Mouse (Mus musculus): ENCODE data around the gene Igfbp5. TPM values are rescaled to one million over a fixed set of nuclear protein-coding genes. Genes with fewer than 3 reads are reported as not detected.

Igfbp5 gene
- polyA plus RNA-seq, 1 experiment: 71.4 TPM

DNA sequence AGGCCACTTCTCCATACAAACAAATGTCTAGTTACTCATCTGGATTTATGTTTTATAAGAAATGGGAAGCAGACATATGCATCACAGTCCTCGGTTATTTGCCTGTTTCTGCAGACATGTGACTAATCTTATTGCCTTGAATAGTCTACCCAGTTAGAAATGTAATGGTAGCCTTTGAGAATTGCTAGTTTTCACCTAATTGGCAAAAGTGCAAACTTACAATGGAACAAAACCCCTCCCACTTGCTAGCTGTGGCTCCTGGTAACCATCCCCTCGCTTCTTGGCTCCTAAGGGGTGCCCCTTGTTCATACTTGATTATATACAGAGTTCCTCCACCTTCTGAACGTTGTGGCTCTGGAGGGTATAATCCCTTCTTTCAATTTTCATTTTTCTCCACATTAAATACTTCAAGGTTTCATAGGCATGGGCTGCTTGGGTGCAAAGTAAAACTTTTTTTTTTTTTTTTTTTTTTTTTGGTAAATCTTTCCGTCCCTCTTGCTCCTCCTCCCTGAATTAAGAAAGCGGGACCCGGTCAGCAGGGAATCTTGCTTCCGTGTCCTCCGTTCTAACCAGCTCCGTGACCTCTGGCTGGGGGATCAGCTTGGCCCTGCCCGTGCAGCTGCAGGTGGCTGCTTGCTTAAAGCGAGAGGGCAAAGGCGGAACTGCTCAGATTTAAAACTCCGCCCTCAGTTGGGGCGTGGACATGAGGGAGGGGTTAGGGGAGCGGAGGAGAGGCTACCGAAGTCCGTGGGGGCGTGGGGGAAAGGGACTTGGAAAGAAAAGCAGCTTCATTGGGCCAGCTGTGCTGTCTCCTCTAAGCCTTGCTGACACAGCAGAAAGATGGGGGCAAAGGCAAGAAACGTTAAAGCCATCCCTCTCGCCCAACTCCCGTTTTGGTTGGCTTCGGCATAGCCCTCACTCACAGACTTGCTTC lies 4.7 kb downstream of the Igfbp5 start:
- peak in 1 of 2 experiments; percentile 67 for DNase-seq (ENCODE audit: extremely low spot score in 1 of 2, low spot score in 1 of 2)

DNA sequence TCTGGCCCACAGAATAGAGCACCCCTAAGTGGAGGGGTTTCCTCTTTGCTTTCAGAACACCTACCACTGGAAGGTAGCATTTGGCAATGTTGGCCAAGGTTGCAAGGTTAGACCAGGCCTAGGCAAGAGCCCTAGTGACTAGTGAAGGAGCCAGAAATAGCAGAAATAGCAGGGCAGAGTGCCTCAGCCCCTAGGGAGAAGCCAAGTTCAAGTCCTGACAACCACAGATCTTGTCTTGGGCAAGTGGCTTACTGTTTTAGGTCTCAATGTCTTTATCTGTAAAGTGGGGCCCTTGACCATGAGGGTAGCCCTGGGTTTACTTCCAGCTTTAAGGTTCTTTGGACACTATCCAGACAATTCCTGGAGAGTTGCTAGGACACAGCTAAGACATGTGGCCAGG lies 5.4 kb downstream of the Igfbp5 start:
- DNase-seq (ENCODE audit: extremely low spot score in 1 of 2, low spot score in 1 of 2): no peak

DNA sequence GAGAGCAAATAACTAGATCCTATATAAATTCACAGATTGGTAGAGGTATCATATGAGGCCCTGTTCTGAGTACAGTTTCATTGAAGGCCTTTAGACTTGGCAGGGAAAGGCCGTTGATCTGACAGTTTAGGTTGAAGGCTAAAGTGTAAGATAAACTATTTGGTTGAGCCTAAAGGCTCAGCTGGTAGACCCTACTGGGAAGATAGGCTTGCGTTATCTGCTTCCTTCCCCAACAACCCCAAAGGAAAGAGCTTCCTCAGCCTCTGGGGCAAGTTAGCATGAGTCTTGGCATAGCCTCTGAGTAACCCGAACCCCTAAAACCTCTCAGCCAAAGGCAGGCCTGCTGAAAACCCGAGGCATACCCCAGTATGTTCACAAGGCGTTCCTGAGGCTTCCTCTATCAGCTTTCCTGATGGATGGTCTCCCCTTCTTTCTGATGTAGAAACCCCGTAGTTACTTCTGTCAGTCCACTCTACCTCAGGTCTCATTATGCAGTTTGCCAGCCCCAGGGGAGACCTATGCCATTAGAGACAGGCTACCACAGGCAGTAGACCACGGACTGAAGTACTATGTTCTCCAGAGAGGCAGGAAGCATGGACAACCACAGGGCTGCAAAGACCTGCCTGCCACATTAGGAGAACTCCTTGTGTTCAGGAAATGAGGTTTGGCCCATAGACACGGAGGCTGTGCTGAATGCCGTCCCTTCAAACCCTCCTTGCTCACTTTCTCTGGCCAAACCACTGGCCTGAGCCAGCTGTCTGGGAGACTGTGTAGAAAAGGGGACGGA lies 6.1 kb downstream of the Igfbp5 start:
- no peak for DNase-seq (ENCODE audit: extremely low spot score in 1 of 2, low spot score in 1 of 2)

DNA sequence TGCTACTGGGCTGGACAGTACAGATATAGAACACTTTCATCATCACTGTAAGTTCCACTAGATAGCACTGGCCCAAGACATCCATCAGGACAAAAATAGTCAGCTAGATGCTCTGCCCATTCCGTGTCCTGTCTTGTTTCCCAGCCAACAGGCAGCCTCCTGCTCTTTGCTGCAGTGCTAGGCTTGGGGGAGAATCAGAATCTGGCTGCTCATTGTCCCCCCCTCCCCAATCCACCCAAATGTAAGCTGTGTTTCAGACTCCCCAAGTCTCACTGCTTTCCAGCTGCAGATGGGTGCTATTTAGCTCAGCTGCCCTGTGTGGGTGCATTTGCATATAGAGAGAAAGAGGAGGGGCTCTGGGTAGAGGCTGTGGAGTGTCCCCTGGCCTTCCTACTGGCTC lies 7.3 kb downstream of the Igfbp5 start:
- DNase-seq (ENCODE audit: extremely low spot score in 1 of 2, low spot score in 1 of 2): no peak

DNA sequence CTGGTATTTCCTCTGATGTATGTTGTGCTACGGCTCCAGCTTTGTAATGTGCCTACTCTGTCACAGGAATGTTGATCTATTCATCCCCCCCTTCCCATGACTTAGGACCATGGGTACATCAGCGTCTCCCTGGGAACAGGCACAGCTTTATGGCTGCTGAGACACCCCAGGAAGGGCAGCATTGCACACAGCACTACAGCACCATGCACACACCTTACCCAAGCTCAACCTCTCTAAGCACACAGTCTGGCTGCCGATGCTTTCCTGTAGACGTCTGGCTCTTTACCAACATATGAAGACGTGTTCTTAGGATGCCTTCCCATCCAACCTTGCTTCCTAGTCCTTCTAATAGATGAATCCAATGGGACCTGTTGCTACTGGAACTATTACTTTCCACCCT lies 8.3 kb downstream of the Igfbp5 start:
- no peak for DNase-seq (ENCODE audit: extremely low spot score in 1 of 2, low spot score in 1 of 2)

DNA sequence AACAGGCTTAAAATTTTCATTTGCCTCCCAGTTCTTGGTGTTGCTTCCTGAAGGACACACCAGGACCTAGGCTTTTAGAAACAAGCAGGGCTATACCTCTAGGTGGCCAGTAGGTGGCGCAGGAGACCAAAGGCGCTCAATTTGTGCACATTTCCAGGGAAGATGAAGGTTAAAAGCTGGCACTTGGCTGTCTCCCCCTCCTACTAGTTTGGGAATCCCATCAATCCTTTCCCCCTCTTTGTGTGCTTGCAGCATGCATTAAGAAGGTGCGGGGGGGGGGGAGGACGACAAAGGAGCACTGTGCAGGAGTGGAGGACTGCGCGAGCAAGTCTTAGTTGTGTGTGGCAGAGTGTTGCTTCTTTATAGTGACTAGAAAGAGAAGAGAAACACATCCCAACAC lies 8.8 kb downstream of the Igfbp5 start:
- peak in 1 of 2 experiments; percentile 90 for DNase-seq (ENCODE audit: extremely low spot score in 1 of 2, low spot score in 1 of 2)

DNA sequence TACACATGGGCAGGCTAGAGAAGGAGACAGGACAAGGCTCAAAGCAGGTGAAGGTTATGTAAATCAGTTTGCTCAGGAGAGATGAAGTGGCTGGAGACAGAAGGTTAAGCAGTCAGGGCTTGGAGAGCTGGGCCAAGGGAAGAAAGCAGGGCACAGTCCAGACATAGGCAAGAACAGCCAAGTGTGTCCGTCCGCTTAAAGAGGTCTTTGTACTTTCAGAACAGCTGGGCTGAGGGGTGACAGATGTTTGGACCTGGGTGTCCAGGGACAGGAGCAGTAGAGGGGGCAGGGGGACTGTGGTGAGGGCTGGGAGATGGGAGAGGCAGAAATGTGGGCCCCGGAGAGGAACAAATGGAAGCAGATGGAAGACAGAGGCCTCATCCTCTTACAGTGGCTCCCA lies 10.4 kb downstream of the Igfbp5 start:
- DNase-seq (ENCODE audit: extremely low spot score in 1 of 2, low spot score in 1 of 2): no peak

DNA sequence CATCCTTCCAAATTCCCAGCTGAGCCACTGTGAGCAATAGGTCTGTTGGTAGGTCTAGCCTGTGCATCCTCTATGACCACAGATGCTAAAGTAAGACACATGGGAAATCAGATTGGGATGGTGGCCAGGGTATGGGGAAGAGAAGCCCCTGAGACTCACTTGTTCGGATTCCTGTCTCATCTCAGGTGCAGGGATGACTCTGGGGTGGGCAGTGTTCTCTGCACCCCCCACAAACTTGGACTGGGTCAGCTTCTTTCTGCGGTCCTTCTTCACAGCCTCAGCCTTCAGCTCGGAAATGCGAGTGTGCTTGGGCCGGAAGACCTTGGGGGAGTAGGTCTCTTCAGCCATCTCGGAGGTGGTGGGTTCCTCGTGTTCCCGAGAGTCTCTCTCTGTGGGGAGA lies 11.0 kb downstream of the Igfbp5 start:
- no peak for DNase-seq (ENCODE audit: extremely low spot score in 1 of 2, low spot score in 1 of 2)

DNA sequence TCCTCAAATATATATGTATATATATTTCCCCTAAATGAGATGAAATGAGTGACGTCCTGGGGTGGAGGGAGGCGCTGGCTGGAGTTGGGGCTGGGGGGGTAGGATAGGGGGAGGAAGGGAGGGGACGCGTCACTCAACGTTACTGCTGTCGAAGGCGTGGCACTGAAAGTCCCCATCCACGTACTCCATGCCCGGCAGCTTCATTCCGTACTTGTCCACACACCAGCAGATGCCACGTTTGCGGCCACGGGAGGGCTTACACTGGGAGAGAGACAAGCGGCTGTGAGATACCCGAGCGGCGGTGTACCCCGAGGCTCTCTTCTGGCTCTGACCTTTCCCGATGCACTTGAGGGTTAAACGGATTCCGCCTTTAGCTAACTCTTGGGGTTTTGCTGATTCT lies 12.4 kb downstream of the Igfbp5 start:
- DNase-seq (ENCODE audit: extremely low spot score in 1 of 2, low spot score in 1 of 2): no peak

DNA sequence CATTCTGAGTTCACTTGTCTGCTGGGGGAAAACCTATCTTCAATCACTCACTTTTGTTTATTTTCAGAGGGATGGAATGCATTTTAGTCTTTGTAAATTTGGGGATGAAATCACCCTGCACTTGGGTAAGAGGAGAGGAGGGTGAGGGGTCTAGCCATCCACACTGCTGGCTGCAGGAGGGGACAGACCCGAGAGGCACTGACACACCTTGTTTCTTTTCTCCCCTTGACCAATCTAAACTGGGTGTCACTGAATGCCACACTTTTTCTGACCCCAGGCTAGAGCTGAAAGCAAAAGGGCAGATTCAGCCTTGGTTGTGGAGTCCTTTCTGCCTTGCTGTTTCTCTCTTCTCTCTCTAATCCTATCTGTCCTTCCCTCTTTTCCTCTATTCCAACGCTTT lies 13.0 kb downstream of the Igfbp5 start:
- DNase-seq (ENCODE audit: extremely low spot score in 1 of 2, low spot score in 1 of 2): no peak

DNA sequence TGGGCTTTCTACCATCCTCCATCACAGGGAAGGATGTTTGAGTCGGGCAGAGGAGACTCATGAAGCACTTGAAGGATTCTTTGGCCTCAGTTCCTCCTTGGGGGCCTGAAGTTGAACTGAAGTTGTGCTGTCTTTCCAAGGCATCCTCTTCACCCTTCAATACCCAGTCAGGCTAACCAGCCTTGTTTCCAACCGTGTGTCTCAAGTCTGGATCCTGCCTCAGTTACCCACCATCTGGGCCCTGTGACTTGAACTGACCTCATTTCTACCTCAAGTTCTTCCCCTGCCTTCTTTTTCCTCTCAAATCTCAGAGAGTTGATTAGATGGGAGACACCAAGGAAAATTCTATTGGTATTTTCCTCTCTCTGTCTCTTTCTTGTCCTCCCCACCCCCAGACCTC lies 14.2 kb downstream of the Igfbp5 start:
- no peak for DNase-seq (ENCODE audit: extremely low spot score in 1 of 2, low spot score in 1 of 2)

DNA sequence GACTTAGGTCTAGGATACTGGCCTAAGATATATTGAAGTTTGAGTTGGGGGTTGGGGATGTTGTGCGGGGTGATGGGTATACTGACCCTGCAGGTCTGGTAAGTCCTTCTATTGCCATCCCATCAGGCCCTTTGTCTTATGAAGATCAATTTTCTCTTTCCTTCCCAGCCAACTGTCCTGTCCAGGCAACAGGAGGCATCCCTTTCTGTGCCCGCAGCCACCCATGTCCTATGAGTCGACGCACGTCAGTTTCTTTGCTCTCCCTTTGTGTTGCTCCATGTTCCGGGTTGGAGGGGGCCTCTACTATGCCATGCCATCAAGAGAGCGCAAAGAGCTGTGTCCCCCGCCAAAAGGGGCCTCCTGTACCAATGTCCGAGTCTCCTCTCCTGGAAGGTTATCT lies 14.7 kb downstream of the Igfbp5 start:
- no peak for DNase-seq (ENCODE audit: extremely low spot score in 1 of 2, low spot score in 1 of 2)

DNA sequence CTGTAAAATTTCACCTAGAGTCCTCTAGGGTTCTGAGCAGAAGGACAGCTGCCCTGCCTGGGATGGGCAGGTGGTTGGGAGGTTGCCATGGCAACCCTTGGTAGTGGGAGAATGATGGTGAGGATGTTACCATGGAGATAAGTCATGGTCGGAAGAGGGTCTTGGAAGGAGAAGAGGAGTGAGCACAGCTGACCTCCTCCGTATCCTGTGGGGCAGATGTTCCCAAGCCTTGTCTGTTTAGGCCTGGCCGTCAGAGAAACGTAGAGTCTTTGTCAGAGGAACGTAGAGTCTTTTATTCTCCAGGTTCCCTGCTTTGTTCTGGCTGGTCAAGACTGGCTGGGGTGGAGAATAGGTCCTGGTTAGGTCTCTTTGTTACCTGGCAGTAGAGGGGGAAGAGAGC lies 15.8 kb downstream of the Igfbp5 start:
- no peak for DNase-seq (ENCODE audit: extremely low spot score in 1 of 2, low spot score in 1 of 2)

DNA sequence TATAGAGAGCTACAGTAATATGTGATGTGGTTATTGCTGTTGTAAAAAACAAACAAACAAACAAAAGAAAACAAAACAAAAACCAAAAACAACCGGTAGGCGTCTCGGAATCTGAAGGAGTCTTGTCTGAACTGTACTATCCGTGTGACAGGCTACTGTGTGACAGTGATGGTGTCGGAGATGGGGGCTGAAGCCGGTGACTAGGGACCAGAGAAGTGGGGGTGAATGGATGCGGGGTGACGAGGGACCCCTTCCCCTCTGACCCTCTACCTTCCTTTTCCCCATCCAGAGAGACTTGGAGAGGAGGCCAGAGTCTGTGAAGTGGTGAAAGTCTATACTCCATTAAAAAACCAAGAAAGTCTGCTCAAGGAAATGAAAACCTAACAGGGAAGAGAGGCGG lies 16.4 kb downstream of the Igfbp5 start:
- no peak for DNase-seq (ENCODE audit: extremely low spot score in 1 of 2, low spot score in 1 of 2)

DNA sequence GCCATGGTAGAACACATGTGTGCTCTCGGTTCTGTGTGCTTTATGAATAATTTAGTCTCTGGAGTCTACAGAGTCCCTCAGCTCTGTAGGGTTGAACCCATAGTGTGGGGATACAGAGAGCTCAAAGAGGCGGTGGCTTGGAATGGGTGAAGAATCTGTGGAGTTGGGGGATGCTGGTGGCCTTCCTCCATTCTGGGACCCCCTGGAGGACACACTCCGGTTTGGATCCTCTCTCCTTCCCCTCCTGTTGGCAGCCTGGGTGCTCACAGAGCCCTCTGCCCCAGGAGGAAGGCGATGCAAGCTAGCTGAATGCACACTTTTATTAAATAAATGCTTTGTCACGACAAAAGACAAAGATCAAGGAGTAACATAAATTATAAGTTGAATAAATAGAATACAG lies 17.1 kb downstream of the Igfbp5 start:
- no peak for DNase-seq (ENCODE audit: extremely low spot score in 1 of 2, low spot score in 1 of 2)

DNA sequence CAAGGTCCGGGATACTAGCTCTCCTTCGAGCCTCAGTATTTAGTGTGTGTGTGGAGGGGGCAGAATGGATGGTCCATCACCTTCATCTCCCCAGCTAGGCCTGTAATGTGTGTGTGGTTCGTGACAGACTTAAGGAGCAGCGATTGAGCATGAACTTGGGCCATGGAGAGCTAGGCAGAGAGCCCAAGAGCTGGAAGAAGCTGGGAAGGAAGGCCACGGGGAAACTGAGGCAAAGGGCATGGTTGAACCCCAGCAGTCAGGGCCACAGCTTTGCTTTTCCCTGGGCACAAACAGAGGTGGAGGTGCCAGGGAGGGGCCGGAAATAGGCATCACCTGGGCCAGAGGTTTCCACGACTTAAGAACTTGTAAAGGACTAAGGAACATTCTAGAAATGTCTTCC lies 17.5 kb downstream of the Igfbp5 start:
- DNase-seq (ENCODE audit: extremely low spot score in 1 of 2, low spot score in 1 of 2): no peak

DNA sequence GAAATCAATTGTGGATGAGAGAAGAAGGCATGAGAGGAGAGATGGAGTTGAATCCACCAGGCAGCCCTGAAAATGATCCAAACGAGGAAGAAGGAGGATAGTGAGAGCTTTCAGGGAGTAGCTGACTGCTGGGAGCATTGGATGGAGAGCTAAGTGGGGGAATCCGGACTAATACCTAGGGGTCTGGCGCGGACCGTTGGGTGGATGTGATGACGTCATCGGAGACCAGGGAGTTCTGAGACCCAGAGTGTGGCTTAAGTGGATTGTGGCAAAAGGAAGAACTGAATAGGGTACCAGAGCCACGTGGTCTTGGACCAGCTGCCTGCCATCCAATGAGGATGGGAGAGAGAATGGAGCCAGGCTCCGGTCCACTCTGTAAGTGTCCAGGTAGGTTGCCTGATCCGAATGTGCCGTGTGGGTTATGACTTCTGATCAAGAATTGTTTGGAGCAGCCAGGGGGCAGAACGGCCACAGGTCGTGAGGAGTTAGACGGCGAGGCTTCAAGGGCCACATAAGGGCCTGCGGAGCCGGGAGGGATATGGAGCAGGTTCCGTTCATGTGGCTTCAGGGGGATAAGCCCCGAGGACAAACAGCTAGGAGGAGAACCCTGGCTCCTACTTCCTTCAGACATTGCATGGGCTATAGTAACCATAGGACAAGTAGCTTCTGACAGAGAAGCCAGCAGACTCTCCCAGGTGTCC lies 18.3 kb downstream of the Igfbp5 start:
- no peak for DNase-seq (ENCODE audit: extremely low spot score in 1 of 2, low spot score in 1 of 2)

DNA sequence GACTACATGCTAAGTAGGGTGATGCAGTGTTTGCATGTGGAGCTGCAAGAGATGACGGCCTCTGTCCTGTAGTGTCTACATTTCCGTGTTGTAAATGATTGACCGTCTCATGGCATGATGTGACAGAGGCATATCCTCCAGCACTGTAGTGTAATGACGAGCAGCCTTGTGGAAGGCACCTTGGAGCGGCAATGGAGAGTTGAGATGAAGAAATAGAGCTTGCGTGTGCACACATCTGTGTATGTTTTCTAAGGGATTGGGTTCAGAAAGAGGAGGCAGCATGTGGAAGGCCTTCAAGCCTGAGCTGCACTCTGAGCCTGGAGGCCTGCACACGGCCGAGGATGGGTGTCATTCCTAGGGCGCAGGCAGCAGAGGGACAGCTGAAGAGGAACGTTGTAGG lies 19.0 kb downstream of the Igfbp5 start:
- DNase-seq (ENCODE audit: extremely low spot score in 1 of 2, low spot score in 1 of 2): no peak

DNA sequence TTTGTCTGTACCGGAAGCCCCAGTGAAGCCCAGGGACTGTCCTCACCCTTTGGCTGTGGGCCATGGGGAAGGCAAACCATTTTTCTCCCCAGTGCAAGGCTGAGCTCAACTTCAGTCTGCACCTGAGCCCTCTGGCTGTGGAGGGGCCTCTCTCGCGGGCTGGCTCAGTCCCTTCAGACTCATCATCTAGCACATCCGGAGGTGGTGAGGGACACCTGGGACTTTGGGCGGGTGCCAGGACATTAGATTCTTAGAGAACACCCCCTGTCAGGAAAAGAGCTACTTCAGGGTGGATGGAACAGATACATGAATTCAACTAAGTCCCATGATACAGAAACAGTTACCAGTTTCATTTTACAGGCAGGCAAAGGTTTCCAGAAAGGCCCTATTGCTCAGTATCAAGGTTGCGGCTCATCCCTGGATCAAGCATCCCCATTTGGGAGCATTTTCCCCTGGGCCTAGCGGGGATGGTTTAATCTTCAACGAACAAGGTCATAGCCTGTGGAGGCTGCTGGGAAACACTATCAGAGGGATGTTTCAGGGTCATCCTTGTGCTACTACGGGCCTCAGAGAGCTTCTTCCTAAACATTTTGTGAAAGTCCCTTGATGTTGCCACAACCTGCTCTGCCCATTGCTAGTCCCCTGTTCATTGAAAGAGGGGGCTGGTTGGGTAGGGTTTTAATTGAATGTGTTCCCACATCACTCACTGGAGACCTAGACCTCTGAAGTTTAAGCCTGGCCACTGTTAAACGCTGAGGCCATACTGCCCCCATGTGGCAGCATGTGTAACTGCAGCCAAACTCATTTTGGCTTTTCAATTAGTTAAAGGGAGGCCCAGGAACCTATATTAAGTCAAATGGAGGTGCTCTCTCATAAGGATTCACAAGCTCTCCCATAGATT lies 20.1 kb downstream of the Igfbp5 start:
- DNase-seq (ENCODE audit: extremely low spot score in 1 of 2, low spot score in 1 of 2): peak in 1 of 2 experiments; percentile 79

DNA sequence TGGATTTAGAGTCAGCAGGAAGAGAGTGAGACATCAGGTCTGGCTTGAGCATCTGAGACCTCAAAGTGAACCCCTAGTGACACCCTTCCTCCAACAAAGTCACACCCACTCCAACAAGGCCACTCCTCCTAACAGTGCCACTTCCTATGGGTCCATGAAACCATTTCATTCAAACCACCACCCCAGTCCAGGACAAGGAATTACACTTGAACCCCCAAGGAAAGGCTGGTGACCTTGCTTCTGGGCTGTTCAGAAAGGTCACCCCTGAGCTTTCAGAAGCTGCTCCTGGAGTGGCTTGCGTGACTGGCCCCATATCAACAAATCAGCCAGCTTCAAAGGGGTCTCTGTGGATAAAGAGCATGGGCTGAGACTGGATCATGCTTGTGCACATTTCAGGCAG lies 20.9 kb downstream of the Igfbp5 start:
- DNase-seq (ENCODE audit: extremely low spot score in 1 of 2, low spot score in 1 of 2): no peak

All from frontal cortex, adult 2 months (tissue).